Mouse (Mus musculus) cortical plate, adult 2 months (tissue): ENCODE results near the gene Dcp1a. TPM values are rescaled to one million over a fixed set of nuclear protein-coding genes. Genes with fewer than 3 reads are reported as not detected.

ENCODE experiments used
- H3K27ac ChIP-seq: fragments of 200-500 bp; 2 replicates; pipeline ENCODE4 v1.5.1; 2012; ENCODE audit warnings: low read length, control low read depth, inconsistent platforms; ENCODE audit not compliant: insufficient read depth
- H3K4me1 ChIP-seq: fragments of 200-500 bp; 2 replicates; pipeline ENCODE4 v1.6.1; 2011; ENCODE audit warnings: low read length; ENCODE audit not compliant: control insufficient read depth, insufficient read depth
- H3K4me3 ChIP-seq: fragments of 200-500 bp; 2 replicates; pipeline ENCODE4 v1.5.1; 2011; ENCODE audit warnings: mild to moderate bottlenecking, low read length, control low read depth; ENCODE audit not compliant: insufficient read depth
- CTCF ChIP-seq: fragments of 200-500 bp; IDR thresholded peaks from 2 replicates; pipeline ENCODE4 v1.5.1; 2011; ENCODE audit warnings: mild to moderate bottlenecking, control low read depth, low read length; ENCODE audit not compliant: insufficient read depth; ENCODE audit errors: extremely low read depth
- POLR2A ChIP-seq: fragments of 200-500 bp; IDR thresholded peaks from 2 replicates; pipeline ENCODE4 v1.6.1; 2011; ENCODE audit warnings: mild to moderate bottlenecking, low read length, control low read depth; ENCODE audit not compliant: insufficient read depth; ENCODE audit errors: extremely low read depth
- polyA plus RNA-seq: library from polyadenylated mRNA; depleted of rRNA; stranded (reverse); fragments of >200 nt; gene quantifications from 2 replicates; pipeline ENCODE4 v1.2.3, GENCODE M21; 2012; rRNA removed

Dcp1a gene
- polyA plus RNA-seq = 21.0 and 21.4 TPM in 2 replicates

- TF ChIP-seq CTCF (no peak), POLR2A (peak; percentile 85)
- Histone ChIP-seq H3K4me3 (peak within 1 kb of the TSS; percentile 77), H3K4me1 (peaks cover 2% of the 10 kb centered on the region; the same call in 1 of the 2 replicates)
Measured at GRCm38 (mm10) chr14:30479361-30479948, at the start of gene Dcp1a. Dcp1a (plus strand) TSS chr14:30479535.

GRCm38 (mm10) chr14:30429606-30430005 lies 49.7 kb upstream of the Dcp1a start:
- Histone ChIP-seq H3K4me3 (no peak overlapping the region), H3K27ac (no peak overlapping the region), H3K4me1 (no peaks in the 10 kb centered on the region)
- TF ChIP-seq CTCF = no peak
- no peak for TF ChIP-seq POLR2A

More at GRCm38 (mm10) chr14:30479361-30479948, at the start of gene Dcp1a:
- H3K27ac ChIP-seq = peak within 1 kb of the TSS; percentile 40; the same call in 1 of the 2 replicates

- TF ChIP-seq CTCF (no peak), POLR2A (no peak)
- H3K27ac ChIP-seq = no peak overlapping the region
- H3K4me1 ChIP-seq = no peaks in the 10 kb centered on the region
- H3K4me3 ChIP-seq = no peak overlapping the region
Measured at GRCm38 (mm10) chr14:30430026-30430425, 49.3 kb upstream of the Dcp1a start.

- H3K27ac ChIP-seq = no peak overlapping the region
- no peak overlapping the region for H3K4me3 ChIP-seq
- H3K4me1 ChIP-seq = no peaks in the 10 kb centered on the region
- TF ChIP-seq POLR2A (no peak), CTCF (no peak)
Measured at GRCm38 (mm10) chr14:30430446-30430845, 48.9 kb upstream of the Dcp1a start.

- TF ChIP-seq CTCF = no peak
- TF ChIP-seq POLR2A = no peak
- H3K4me3 ChIP-seq = no peak overlapping the region
- H3K4me1 ChIP-seq = no peaks in the 10 kb centered on the region
- no peak overlapping the region for H3K27ac ChIP-seq
Measured at GRCm38 (mm10) chr14:30435316-30435715, 44.0 kb upstream of the Dcp1a start.

- TF ChIP-seq POLR2A = no peak
- no peak for TF ChIP-seq CTCF
- H3K4me1 ChIP-seq = no peaks in the 10 kb centered on the region
- no peak overlapping the region for H3K27ac ChIP-seq
- H3K4me3 ChIP-seq = no peak overlapping the region
Measured at GRCm38 (mm10) chr14:30439915-30440314, 39.4 kb upstream of the Dcp1a start.

GRCm38 (mm10) chr14:30455801-30456595 lies 23.3 kb upstream of the Dcp1a start:
- TF ChIP-seq POLR2A (no peak), CTCF (no peak)
- Histone ChIP-seq H3K27ac (no peak overlapping the region), H3K4me1 (peaks cover 4% of the 10 kb centered on the region), H3K4me3 (no peak overlapping the region)

- no peak for TF ChIP-seq CTCF
- TF ChIP-seq POLR2A = no peak
- no peak overlapping the region for H3K4me3 ChIP-seq
- H3K27ac ChIP-seq = no peak overlapping the region
- peaks cover 4% of the 10 kb centered on the region for H3K4me1 ChIP-seq
Measured at GRCm38 (mm10) chr14:30457436-30457835, 21.9 kb upstream of the Dcp1a start.

GRCm38 (mm10) chr14:30457897-30458296 lies 21.4 kb upstream of the Dcp1a start:
- no peak for TF ChIP-seq POLR2A
- no peak for TF ChIP-seq CTCF
- no peak overlapping the region for H3K27ac ChIP-seq

GRCm38 (mm10) chr14:30458820-30459219 lies 20.5 kb upstream of the Dcp1a start:
- Histone ChIP-seq H3K4me1 (peaks cover 4% of the 10 kb centered on the region), H3K4me3 (no peak overlapping the region), H3K27ac (no peak overlapping the region)
- TF ChIP-seq POLR2A (no peak), CTCF (no peak)

More at GRCm38 (mm10) chr14:30457897-30458296, 21.4 kb upstream of the Dcp1a start:
- peaks cover 4% of the 10 kb centered on the region for H3K4me1 ChIP-seq
- no peak overlapping the region for H3K4me3 ChIP-seq
